Mouse (Mus musculus): ENCODE results near the gene Olfr1427. TPM values are rescaled to one million over a fixed set of nuclear protein-coding genes. Genes with fewer than 3 reads are reported as not detected.
A peak's percentile ranks its signal among the peaks of the same experiment; 100 is the strongest.

Olfr1427 gene
- not detected in 2 replicates for total RNA-seq (2014; rRNA removed)
- polyA plus RNA-seq (2012; rRNA removed) = not detected in 2 replicates

DNA sequence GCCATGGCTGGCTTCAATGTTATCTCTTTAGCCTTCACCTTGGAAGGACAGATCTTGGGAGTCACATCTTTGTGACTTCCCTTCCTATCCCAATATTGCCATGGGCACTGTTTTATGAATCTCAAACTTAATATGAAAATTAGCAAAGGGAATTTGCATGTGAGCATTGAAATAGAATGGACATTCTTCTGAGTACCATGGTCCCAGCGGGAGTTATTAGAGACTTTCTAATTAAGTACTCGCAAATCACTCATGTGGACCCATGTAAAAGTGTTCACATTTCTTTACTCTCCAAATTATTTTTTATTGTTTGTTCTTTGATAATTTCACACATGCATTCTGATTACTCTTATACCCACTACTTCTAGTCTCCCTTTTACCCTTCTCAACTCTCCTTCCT lies at the start of gene Olfr1427:
TSS of gene Olfr1427 (minus strand) at position 101 of the 400 bp plus-strand sequence.
- Histone ChIP-seq H3K36me3 (ENCODE audit: control insufficient read depth, insufficient read depth, low read length) (no peaks in the 10 kb centered on the region), H3K9ac (ENCODE audit: low read depth, low read length) (no peak within 1 kb of the TSS), H3K27me3 (ENCODE audit: control insufficient read depth, insufficient read depth, low read length) (no peaks in the 10 kb centered on the region), H3K4me3 (ENCODE audit: insufficient read depth, low read depth, low read length) (no peak within 1 kb of the TSS), H3K79me2 (ENCODE audit: control insufficient read depth, insufficient read depth, low read length) (no peaks in the 10 kb centered on the region), H3K4me1 (ENCODE audit: control insufficient read depth, insufficient read depth, low read length) (no peaks in the 10 kb centered on the region), H3K27ac (replicated peaks; ENCODE audit: insufficient read depth, low read depth, low read length) (no peak within 1 kb of the TSS)
- WGBS = 94% methylated on average over 2 of the region's 2 CpGs
- TF ChIP-seq POLR2A (IDR thresholded peaks at IDR 0.05; ENCODE audit: extremely low read depth, insufficient read depth, low read length) (no peak), CTCF (IDR thresholded peaks at IDR 0.05; ENCODE audit: low read depth, low read length) (no peak)
- no peak for DNase-seq (ENCODE audit: extremely low read depth, low read depth, low spot score)

DNA sequence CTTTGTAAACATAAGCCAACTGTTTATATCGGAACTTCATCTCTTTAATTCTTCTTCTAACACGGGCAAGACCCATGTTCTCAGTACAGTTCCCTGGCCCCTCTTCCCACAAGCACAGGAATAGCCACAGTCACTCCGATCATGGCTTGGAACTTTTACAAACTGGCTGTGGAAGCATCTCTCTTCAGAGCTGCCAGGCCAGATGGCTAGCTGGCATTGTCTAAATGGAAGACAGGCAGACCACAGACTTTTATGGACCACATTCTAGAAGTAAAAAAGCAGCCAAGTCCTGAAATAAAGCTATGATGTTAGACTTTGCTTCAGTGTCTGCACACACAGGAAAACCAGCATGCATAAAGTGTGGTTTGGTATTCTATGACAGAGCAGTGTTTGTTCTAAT lies 42.3 kb upstream of the Olfr1427 start:
- H3K36me3 ChIP-seq (ENCODE audit: control insufficient read depth, insufficient read depth, low read length) = no peaks in the 10 kb centered on the region
- H3K27me3 ChIP-seq (ENCODE audit: control insufficient read depth, insufficient read depth, low read length) = no peaks in the 10 kb centered on the region
- no peaks in the 10 kb centered on the region for H3K79me2 ChIP-seq (ENCODE audit: control insufficient read depth, insufficient read depth, low read length)
- 89% methylated on average over 3 of the region's 3 CpGs for WGBS
- no peak overlapping the region for H3K9ac ChIP-seq (ENCODE audit: low read depth, low read length)
- no peak overlapping the region for H3K27ac ChIP-seq (replicated peaks; ENCODE audit: insufficient read depth, low read depth, low read length)
- no peak for DNase-seq (ENCODE audit: extremely low read depth, low read depth, low spot score)
- no peak overlapping the region for H3K4me3 ChIP-seq (ENCODE audit: insufficient read depth, low read depth, low read length)
- H3K4me1 ChIP-seq (ENCODE audit: control insufficient read depth, insufficient read depth, low read length) = no peaks in the 10 kb centered on the region
- TF ChIP-seq POLR2A (IDR thresholded peaks at IDR 0.05; ENCODE audit: extremely low read depth, insufficient read depth, low read length) (no peak), CTCF (IDR thresholded peaks at IDR 0.05; ENCODE audit: low read depth, low read length) (no peak)

DNA sequence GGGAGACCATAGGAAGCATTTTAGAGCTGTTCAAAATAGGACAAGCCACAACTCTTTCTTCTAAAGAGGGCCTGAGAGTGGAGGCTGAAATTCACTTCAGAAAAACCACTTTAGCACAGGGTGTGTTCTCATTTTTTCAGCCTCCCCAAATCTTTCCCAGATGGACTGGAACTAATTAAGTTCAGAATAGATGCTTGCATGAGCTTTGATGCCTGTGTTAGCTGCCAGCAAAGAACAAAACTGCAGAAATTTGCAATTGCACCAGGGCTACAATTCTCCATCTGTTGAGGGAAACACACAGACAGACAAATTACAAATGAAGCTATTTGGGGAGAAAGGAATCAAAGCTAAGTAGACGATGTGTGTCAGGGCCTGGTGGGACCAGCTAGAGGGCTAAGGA lies 40.2 kb upstream of the Olfr1427 start:
- 64% methylated on average over 1 of the region's 1 CpGs for WGBS
- TF ChIP-seq CTCF (IDR thresholded peaks at IDR 0.05; ENCODE audit: low read depth, low read length) (no peak), POLR2A (IDR thresholded peaks at IDR 0.05; ENCODE audit: extremely low read depth, insufficient read depth, low read length) (no peak)
- Histone ChIP-seq H3K27ac (replicated peaks; ENCODE audit: insufficient read depth, low read depth, low read length) (no peak overlapping the region), H3K79me2 (ENCODE audit: control insufficient read depth, insufficient read depth, low read length) (no peaks in the 10 kb centered on the region), H3K36me3 (ENCODE audit: control insufficient read depth, insufficient read depth, low read length) (no peaks in the 10 kb centered on the region), H3K27me3 (ENCODE audit: control insufficient read depth, insufficient read depth, low read length) (no peaks in the 10 kb centered on the region), H3K4me1 (ENCODE audit: control insufficient read depth, insufficient read depth, low read length) (no peaks in the 10 kb centered on the region), H3K9ac (ENCODE audit: low read depth, low read length) (no peak overlapping the region), H3K4me3 (ENCODE audit: insufficient read depth, low read depth, low read length) (no peak overlapping the region)
- no peak for DNase-seq (ENCODE audit: extremely low read depth, low read depth, low spot score)

DNA sequence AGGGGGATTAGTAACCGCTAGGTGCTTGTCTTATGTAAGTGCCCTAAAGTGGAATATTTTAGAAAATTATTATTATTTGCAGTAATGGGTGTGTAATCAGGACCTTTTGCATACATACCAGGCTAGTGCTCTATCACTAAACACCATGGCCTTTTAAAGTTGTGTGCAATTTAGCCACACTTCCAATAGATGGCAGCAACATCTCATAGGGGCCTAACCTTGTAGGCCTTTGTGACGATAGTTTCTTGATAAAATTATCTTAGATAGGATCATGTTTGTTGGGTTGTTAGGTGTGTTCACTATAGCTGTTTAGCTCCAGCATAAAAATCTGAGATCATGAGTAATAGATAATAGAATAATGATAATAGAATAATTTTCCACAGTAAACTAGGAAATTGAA lies 31.2 kb upstream of the Olfr1427 start:
- Histone ChIP-seq H3K4me1 (ENCODE audit: control insufficient read depth, insufficient read depth, low read length) (no peaks in the 10 kb centered on the region), H3K27ac (replicated peaks; ENCODE audit: insufficient read depth, low read depth, low read length) (no peak overlapping the region), H3K79me2 (ENCODE audit: control insufficient read depth, insufficient read depth, low read length) (no peaks in the 10 kb centered on the region), H3K9ac (ENCODE audit: low read depth, low read length) (no peak overlapping the region), H3K27me3 (ENCODE audit: control insufficient read depth, insufficient read depth, low read length) (no peaks in the 10 kb centered on the region), H3K36me3 (ENCODE audit: control insufficient read depth, insufficient read depth, low read length) (no peaks in the 10 kb centered on the region), H3K4me3 (ENCODE audit: insufficient read depth, low read depth, low read length) (no peak overlapping the region)
- 51% methylated on average over 2 of the region's 2 CpGs for WGBS
- peak; percentile 10 for DNase-seq (ENCODE audit: extremely low read depth, low read depth, low spot score)
- TF ChIP-seq POLR2A (IDR thresholded peaks at IDR 0.05; ENCODE audit: extremely low read depth, insufficient read depth, low read length) = no peak
- no peak for TF ChIP-seq CTCF (IDR thresholded peaks at IDR 0.05; ENCODE audit: low read depth, low read length)

DNA sequence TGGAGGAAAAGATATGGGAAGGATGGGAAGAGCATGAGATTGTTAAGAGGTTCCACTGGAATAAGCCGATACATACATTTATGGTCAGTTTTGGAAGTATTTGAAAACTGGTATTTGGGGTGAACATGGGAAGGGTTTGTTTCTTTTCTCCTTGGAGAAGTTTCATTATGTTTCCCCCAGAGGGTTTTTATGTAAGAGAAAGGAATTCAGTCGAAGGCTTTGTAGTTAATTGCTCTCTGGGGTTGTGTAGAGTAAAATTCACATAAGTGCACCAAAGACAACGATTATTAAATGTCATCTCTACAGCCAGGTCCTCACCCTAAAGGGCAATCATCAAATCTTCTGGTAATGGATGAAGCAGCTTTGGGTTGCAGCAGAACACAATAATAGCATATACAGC lies 20.0 kb upstream of the Olfr1427 start, which contains the start of gene Olfr76:
TSS of gene Olfr76 (minus strand) at position 101 of the 400 bp plus-strand sequence.
- no peak within 1 kb of the TSS for H3K9ac ChIP-seq (ENCODE audit: low read depth, low read length)
- 74% methylated on average over 3 of the region's 3 CpGs for WGBS
- H3K27ac ChIP-seq (replicated peaks; ENCODE audit: insufficient read depth, low read depth, low read length) = no peak within 1 kb of the TSS
- no peak within 1 kb of the TSS for H3K4me3 ChIP-seq (ENCODE audit: insufficient read depth, low read depth, low read length)
- no peak for DNase-seq (ENCODE audit: extremely low read depth, low read depth, low spot score)
- TF ChIP-seq CTCF (IDR thresholded peaks at IDR 0.05; ENCODE audit: low read depth, low read length) = no peak
- no peak for TF ChIP-seq POLR2A (IDR thresholded peaks at IDR 0.05; ENCODE audit: extremely low read depth, insufficient read depth, low read length)
- no peaks in the 10 kb centered on the region for H3K36me3 ChIP-seq (ENCODE audit: control insufficient read depth, insufficient read depth, low read length)
- no peaks in the 10 kb centered on the region for H3K4me1 ChIP-seq (ENCODE audit: control insufficient read depth, insufficient read depth, low read length)
- no peaks in the 10 kb centered on the region for H3K27me3 ChIP-seq (ENCODE audit: control insufficient read depth, insufficient read depth, low read length)
- H3K79me2 ChIP-seq (ENCODE audit: control insufficient read depth, insufficient read depth, low read length) = no peaks in the 10 kb centered on the region

DNA sequence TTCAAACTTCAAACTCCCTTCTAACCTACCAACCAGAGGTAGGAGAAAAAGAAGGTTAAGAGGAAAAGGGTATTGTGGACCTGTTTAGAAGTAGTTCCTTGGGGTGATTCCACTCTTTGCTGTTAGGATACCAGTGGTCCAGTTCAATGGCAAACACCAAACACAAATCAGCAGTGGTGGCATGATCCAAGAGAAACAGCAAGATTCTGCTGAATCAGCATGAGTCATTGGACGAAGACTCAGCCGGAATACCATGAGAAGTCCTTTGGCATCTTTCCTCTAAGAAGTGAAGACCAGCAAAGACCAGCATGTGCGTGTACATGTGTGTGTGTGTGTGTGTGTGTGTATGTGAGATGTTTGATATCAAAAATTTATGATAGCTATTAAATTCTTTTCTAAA lies 13.3 kb upstream of the Olfr1427 start:
- DNase-seq (ENCODE audit: extremely low read depth, low read depth, low spot score) = no peak
- H3K36me3 ChIP-seq (ENCODE audit: control insufficient read depth, insufficient read depth, low read length) = no peaks in the 10 kb centered on the region
- WGBS = 81% methylated on average over 3 of the region's 3 CpGs
- no peak overlapping the region for H3K4me3 ChIP-seq (ENCODE audit: insufficient read depth, low read depth, low read length)
- no peaks in the 10 kb centered on the region for H3K4me1 ChIP-seq (ENCODE audit: control insufficient read depth, insufficient read depth, low read length)
- no peak for TF ChIP-seq CTCF (IDR thresholded peaks at IDR 0.05; ENCODE audit: low read depth, low read length)
- TF ChIP-seq POLR2A (IDR thresholded peaks at IDR 0.05; ENCODE audit: extremely low read depth, insufficient read depth, low read length) = no peak
- no peak overlapping the region for H3K27ac ChIP-seq (replicated peaks; ENCODE audit: insufficient read depth, low read depth, low read length)
- no peak overlapping the region for H3K9ac ChIP-seq (ENCODE audit: low read depth, low read length)
- no peaks in the 10 kb centered on the region; the same call in 1 of the 2 replicates for H3K27me3 ChIP-seq (ENCODE audit: control insufficient read depth, insufficient read depth, low read length)
- no peaks in the 10 kb centered on the region for H3K79me2 ChIP-seq (ENCODE audit: control insufficient read depth, insufficient read depth, low read length)
